Mouse (Mus musculus): ENCODE measurements around the gene Il10rb. TPM values are rescaled to one million over a fixed set of nuclear protein-coding genes. Genes with fewer than 3 reads are reported as not detected.
A peak's percentile ranks its signal among the peaks of the same experiment; 100 is the strongest.

Il10rb gene
- total and polyA plus RNA-seq, 3 experiments = 98.2 to 136 (median 122) TPM

- 88% methylated on average over 8 of the region's 8 CpGs for WGBS
- no peak for DNase-seq
- Histone ChIP-seq H3K36me3 (ENCODE audit: control insufficient read depth, insufficient read depth, low read length) (peaks cover 8% of the 10 kb centered on the region), H3K4me1 (ENCODE audit: control insufficient read depth, insufficient read depth, low read length) (peaks cover 5% of the 10 kb centered on the region), H3K27ac (no peak overlapping the region), H3K79me2 (replicated peaks; ENCODE audit: control insufficient read depth, insufficient read depth, low read length) (no peaks in the 10 kb centered on the region), H3K27me3 (ENCODE audit: control insufficient read depth, insufficient read depth, low read length) (no peaks in the 10 kb centered on the region), H3K4me3 (no peak overlapping the region), H3K9ac (ENCODE audit: low read depth, low read length) (no peak overlapping the region)
- no peak for TF ChIP-seq EP300 (IDR thresholded peaks at IDR 0.05; ENCODE audit: insufficient read depth, low read depth, low read length)
- TF ChIP-seq CTCF (IDR thresholded peaks at IDR 0.05) = no peak
- no peak for TF ChIP-seq POLR2A (IDR thresholded peaks at IDR 0.05; ENCODE audit: insufficient read depth, low read depth, low read length)
- intact Hi-C loops (cut with DNase I) = no loop called here
Measured at GRCm38 (mm10) chr16:91395633-91396392, 10.2 kb upstream of the Il10rb start.

- intact Hi-C loops (cut with DNase I) = no loop called here
- peaks cover 6% of the 10 kb centered on the region for H3K36me3 ChIP-seq (ENCODE audit: control insufficient read depth, insufficient read depth, low read length)
Measured at GRCm38 (mm10) chr16:91396844-91397537, 9.0 kb upstream of the Il10rb start.

GRCm38 (mm10) chr16:91398030-91398429 lies 7.9 kb upstream of the Il10rb start:
- H3K27ac ChIP-seq = no peak overlapping the region
- peaks cover 11% of the 10 kb centered on the region for H3K36me3 ChIP-seq (ENCODE audit: control insufficient read depth, insufficient read depth, low read length)
- H3K79me2 ChIP-seq (replicated peaks; ENCODE audit: control insufficient read depth, insufficient read depth, low read length) = no peaks in the 10 kb centered on the region
- no peaks in the 10 kb centered on the region for H3K27me3 ChIP-seq (ENCODE audit: control insufficient read depth, insufficient read depth, low read length)
- 87% methylated on average over 12 of the region's 12 CpGs for WGBS
- TF ChIP-seq POLR2A (IDR thresholded peaks at IDR 0.05; ENCODE audit: insufficient read depth, low read depth, low read length) (no peak), CTCF (IDR thresholded peaks at IDR 0.05) (no peak), EP300 (IDR thresholded peaks at IDR 0.05; ENCODE audit: insufficient read depth, low read depth, low read length) (no peak)
- no peak overlapping the region for H3K9ac ChIP-seq (ENCODE audit: low read depth, low read length)
- no peak overlapping the region for H3K4me3 ChIP-seq
- intact Hi-C loops (cut with DNase I) = no loop called here
- peaks cover 8% of the 10 kb centered on the region for H3K4me1 ChIP-seq (ENCODE audit: control insufficient read depth, insufficient read depth, low read length)
- no peak for DNase-seq

More at GRCm38 (mm10) chr16:91396844-91397537, 9.0 kb upstream of the Il10rb start:
- Histone ChIP-seq H3K9ac (ENCODE audit: low read depth, low read length) (no peak overlapping the region), H3K4me1 (ENCODE audit: control insufficient read depth, insufficient read depth, low read length) (peaks cover 5% of the 10 kb centered on the region), H3K27ac (no peak overlapping the region), H3K79me2 (replicated peaks; ENCODE audit: control insufficient read depth, insufficient read depth, low read length) (no peaks in the 10 kb centered on the region), H3K4me3 (no peak overlapping the region), H3K27me3 (ENCODE audit: control insufficient read depth, insufficient read depth, low read length) (no peaks in the 10 kb centered on the region)
- no peak for DNase-seq
- no peak for TF ChIP-seq EP300 (IDR thresholded peaks at IDR 0.05; ENCODE audit: insufficient read depth, low read depth, low read length)
- no peak for TF ChIP-seq POLR2A (IDR thresholded peaks at IDR 0.05; ENCODE audit: insufficient read depth, low read depth, low read length)
- no peak for TF ChIP-seq CTCF (IDR thresholded peaks at IDR 0.05)
- 68% methylated on average over 10 of the region's 10 CpGs for WGBS

GRCm38 (mm10) chr16:91398944-91399343 lies 7.0 kb upstream of the Il10rb start:
- WGBS = 93% methylated on average over 7 of the region's 7 CpGs
- H3K4me1 ChIP-seq (ENCODE audit: control insufficient read depth, insufficient read depth, low read length) = peaks cover 8% of the 10 kb centered on the region
- intact Hi-C loops (cut with DNase I) = no loop called here
- no peaks in the 10 kb centered on the region for H3K27me3 ChIP-seq (ENCODE audit: control insufficient read depth, insufficient read depth, low read length)
- H3K27ac ChIP-seq = no peak overlapping the region
- H3K36me3 ChIP-seq (ENCODE audit: control insufficient read depth, insufficient read depth, low read length) = peaks cover 10% of the 10 kb centered on the region
- no peak overlapping the region for H3K4me3 ChIP-seq
- H3K9ac ChIP-seq (ENCODE audit: low read depth, low read length) = no peak overlapping the region
- TF ChIP-seq POLR2A (IDR thresholded peaks at IDR 0.05; ENCODE audit: insufficient read depth, low read depth, low read length) (no peak), CTCF (IDR thresholded peaks at IDR 0.05) (no peak), EP300 (IDR thresholded peaks at IDR 0.05; ENCODE audit: insufficient read depth, low read depth, low read length) (no peak)
- no peak for DNase-seq
- no peaks in the 10 kb centered on the region for H3K79me2 ChIP-seq (replicated peaks; ENCODE audit: control insufficient read depth, insufficient read depth, low read length)

GRCm38 (mm10) chr16:91401569-91402165 lies 4.3 kb upstream of the Il10rb start:
- TF ChIP-seq EP300 (IDR thresholded peaks at IDR 0.05; ENCODE audit: insufficient read depth, low read depth, low read length) (no peak), CTCF (IDR thresholded peaks at IDR 0.05) (no peak), POLR2A (IDR thresholded peaks at IDR 0.05; ENCODE audit: insufficient read depth, low read depth, low read length) (no peak)
- intact Hi-C loops (cut with DNase I) = no loop called here
- 76% methylated on average over 6 of the region's 6 CpGs for WGBS

More at GRCm38 (mm10) chr16:91401569-91402165, 4.3 kb upstream of the Il10rb start:
- peaks cover 3% of the 10 kb centered on the region for H3K4me1 ChIP-seq (ENCODE audit: control insufficient read depth, insufficient read depth, low read length)
- H3K79me2 ChIP-seq (replicated peaks; ENCODE audit: control insufficient read depth, insufficient read depth, low read length) = no peaks in the 10 kb centered on the region
- peaks cover 5% of the 10 kb centered on the region; the same call in 1 of the 2 replicates for H3K36me3 ChIP-seq (ENCODE audit: control insufficient read depth, insufficient read depth, low read length)
- H3K9ac ChIP-seq (ENCODE audit: low read depth, low read length) = no peak overlapping the region
- no peaks in the 10 kb centered on the region for H3K27me3 ChIP-seq (ENCODE audit: control insufficient read depth, insufficient read depth, low read length)
- peak overlapping the region; percentile 44; the same call in 1 of the 2 replicates for H3K27ac ChIP-seq
- H3K4me3 ChIP-seq = no peak overlapping the region
- no peak for DNase-seq
